Mouse (Mus musculus): ENCODE results near the gene Slc5a11.

Gene Slc5a11

GRCm38 (mm10) chr7:123214365-123215075 lies at the start of gene Slc5a11:
Gene Slc5a11 (plus strand): TSS chr7:123214780.
- DNase-seq: no peak

GRCm38 (mm10) chr7:123167436-123167835 lies 47.1 kb upstream of the Slc5a11 start:
- DNase-seq: no peak

- DNase-seq: no peak
Observed at GRCm38 (mm10) chr7:123169618-123170017, 45.0 kb upstream of the Slc5a11 start.

DNA sequence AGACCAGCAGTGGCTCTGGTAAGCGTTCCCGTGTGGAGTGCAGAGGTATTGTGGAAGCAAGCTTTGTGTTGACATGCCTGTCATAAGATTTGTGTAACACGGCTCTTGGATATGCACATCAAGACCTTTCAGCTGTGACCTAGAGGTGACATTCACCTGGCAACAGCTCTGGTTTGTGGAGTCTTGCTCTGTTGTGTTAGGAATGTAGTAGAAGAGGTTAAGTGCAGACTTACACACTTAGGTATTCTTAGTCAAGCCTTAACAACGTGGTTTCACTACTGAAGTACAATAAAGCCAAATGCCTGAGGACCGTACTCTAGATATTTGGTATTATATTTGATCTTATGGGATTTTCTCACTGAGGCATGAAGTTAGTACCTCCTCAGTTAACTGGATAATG lies 42.5 kb upstream of the Slc5a11 start:
- no peak for DNase-seq

- no peak for DNase-seq
Observed at GRCm38 (mm10) chr7:123177215-123177614, 37.4 kb upstream of the Slc5a11 start.

- no peak for DNase-seq
Observed at GRCm38 (mm10) chr7:123181787-123182701, 32.5 kb upstream of the Slc5a11 start.

- DNase-seq: no peak
Observed at GRCm38 (mm10) chr7:123184891-123185290, 29.7 kb upstream of the Slc5a11 start.

- no peak for DNase-seq
Observed at GRCm38 (mm10) chr7:123186463-123186862, 28.1 kb upstream of the Slc5a11 start.

GRCm38 (mm10) chr7:123187246-123187645 lies 27.3 kb upstream of the Slc5a11 start:
- DNase-seq: no peak

DNA sequence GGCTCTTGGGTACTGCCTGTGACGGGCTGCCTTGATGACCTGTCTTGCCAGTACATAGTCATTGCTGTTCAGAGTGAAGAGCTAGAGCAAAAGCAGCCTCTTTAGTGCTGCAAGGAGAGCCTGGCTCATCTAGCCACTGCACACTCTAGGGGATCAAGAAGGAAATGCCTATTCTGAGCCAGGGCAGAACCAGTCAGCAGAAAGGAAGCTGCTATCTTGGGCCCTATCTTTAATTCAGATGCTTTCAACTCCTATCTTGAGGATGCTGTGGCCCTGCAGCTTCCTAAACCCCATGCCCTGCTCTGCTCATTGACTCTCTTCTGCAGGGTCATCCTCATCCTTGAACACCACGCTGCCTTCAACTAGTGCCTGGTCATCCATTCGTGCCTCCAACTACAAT lies 26.1 kb upstream of the Slc5a11 start:
- DNase-seq: no peak

- DNase-seq: no peak
Observed at GRCm38 (mm10) chr7:123189762-123190161, 24.8 kb upstream of the Slc5a11 start.

DNA sequence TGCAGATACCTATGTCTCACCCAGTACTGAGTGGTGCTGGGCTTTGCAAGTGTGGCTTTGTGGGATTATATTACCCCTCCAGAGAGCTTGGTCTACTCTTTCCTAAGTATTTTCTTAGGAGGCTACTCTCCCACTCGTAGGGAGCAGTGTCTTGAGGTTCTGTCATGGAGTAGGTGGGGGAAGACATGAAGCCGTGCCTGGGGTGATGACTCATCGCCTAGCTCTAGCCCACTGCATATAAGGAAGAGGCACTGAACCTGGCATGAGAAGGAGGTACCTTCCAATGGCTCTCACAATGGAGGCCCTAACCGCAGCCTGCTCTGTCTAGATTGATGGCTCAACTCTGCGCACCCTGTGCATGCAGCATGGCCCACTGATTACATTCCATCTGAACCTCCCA lies 22.8 kb upstream of the Slc5a11 start:
- no peak for DNase-seq

- DNase-seq: no peak
Observed at GRCm38 (mm10) chr7:123193201-123193600, 21.4 kb upstream of the Slc5a11 start.

GRCm38 (mm10) chr7:123194696-123195095 lies 19.9 kb upstream of the Slc5a11 start:
- DNase-seq: no peak

DNA sequence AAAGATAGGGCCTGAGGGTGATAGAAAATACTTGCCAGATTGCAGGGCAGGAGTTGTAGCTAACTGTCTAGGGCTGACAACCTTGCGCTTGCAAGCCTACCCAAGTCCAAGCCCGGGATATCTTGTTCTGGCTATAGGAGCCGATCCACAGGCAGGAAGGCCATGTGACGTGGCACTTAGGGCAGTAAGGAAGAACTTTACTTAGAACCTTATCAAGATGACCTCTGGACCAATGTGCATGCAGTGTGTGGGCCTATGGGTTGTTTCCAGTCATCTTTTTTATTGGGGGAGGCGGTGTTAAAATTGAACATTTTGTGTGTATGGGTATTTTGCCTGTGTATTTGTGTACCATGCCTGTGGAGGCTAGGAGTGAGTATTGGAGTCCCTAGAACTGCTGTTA lies 18.1 kb upstream of the Slc5a11 start:
- DNase-seq: no peak

GRCm38 (mm10) chr7:123198695-123199094 lies 15.9 kb upstream of the Slc5a11 start:
- no peak for DNase-seq

DNA sequence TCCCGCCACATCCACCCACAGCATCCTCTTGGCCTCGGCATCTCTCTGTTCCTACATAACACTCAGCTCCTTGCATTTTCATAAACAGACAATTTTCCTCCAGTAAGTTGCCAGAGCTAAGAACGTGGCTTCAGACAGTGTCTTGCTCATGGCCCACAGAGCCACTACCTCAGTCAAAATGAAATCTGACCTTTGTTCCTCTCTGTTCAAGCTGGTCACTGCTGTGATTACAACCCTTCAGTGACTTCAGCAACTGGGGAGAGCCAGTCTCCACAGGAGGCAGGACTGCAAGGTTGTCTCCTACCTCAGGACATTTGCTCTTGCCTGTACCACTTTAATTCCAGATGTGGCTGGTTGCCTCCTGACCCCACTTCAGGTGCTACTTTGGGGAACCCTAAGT lies 15.4 kb upstream of the Slc5a11 start:
- no peak for DNase-seq

GRCm38 (mm10) chr7:123199656-123200206 lies 14.8 kb upstream of the Slc5a11 start:
- DNase-seq: no peak

- DNase-seq: no peak
Observed at GRCm38 (mm10) chr7:123200722-123201121, 13.9 kb upstream of the Slc5a11 start.

GRCm38 (mm10) chr7:123205261-123205660 lies 9.3 kb upstream of the Slc5a11 start:
- peak; percentile 50 for DNase-seq

DNA sequence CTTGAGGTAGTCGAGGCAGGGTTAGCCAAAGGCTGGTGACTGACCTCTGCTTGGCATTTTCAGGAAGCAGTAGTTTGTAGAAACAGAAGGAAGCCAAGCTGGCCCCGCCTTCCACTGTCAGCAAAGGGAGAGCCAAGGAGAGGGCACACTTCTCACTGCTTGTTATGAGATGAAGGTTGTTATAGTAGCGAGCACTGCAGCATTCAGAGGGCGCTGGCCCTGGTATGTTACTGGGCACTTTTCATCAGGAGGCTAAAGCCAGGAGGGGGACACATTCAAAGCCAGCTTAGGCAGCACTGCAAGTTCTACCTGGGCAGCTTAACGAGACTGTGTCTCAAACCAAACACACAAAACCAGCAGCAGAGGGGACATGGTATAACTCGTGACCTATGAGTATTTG lies 7.0 kb upstream of the Slc5a11 start:
- no peak for DNase-seq

DNA sequence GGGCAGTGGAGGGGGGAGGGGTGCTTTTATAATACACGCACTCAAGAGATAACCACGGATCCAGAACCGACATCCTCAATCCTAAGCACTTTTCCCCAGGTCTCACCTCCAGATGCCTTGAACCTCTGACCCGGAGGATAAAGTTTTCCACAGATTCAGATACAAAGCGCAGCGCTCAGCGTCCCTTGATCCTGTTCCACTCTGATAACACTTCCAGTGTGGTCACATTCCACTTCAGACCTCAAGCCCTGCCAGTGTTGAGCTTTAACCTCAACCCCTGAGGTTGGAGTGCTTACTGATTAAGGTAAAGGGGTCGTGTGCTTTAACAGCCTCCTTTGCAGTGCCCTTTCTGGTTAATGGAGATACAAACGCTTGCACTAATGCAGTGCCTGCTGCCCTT lies 4.7 kb upstream of the Slc5a11 start:
- DNase-seq: no peak

GRCm38 (mm10) chr7:123211461-123211860 lies 3.1 kb upstream of the Slc5a11 start:
- no peak for DNase-seq

DNA sequence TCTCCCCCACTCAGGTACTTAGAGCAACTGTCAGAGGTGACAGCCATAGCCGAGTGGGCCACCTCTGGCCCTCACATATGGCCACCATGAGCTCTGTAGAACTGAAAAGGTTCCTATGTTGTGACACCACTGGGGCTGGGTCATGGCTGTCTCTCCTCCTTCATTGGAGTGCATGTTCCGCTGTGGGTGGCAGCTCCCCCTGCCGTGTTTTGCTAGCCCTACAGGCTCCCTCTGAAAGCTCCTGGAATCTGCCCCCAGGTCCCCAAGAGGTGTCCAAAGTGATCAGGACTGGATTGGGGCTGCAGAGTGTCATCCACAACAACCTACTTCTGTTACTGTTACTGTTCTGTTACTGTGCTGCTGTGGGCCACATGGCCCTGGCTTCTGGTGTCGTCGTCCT lies 2.3 kb upstream of the Slc5a11 start:
- no peak for DNase-seq

All from thymus, postnatal 14 days (tissue).